Mouse (Mus musculus) stomach, embryonic 15.5 days (tissue): ENCODE measurements around the gene Aco2. TPM values are rescaled to one million over a fixed set of nuclear protein-coding genes. Genes with fewer than 3 reads are reported as not detected.

Experiments used
- ATAC-seq: fragments of 200-750 bp; cut with Nextera tagmentation; 2 replicates; pipeline ENCODE4 v1.8.0; 2017; ENCODE audit warnings: low read depth, moderate number of reproducible peaks, moderate TSS enrichment; ENCODE audit not compliant: insufficient read depth, low FRiP score
- H3K27ac ChIP-seq: fragments of 300-500 bp; sonication (generic); 2 replicates; pipeline ENCODE4 v1.5.1; 2015; ENCODE audit warnings: mild to moderate bottlenecking, inconsistent platforms
- H3K27me3 ChIP-seq: fragments of 300-500 bp; sonication (generic); replicated peaks from 2 replicates; pipeline ENCODE4 v1.6.1; 2015; ENCODE audit warnings: inconsistent platforms
- H3K36me3 ChIP-seq: fragments of 300-500 bp; sonication (generic); 2 replicates; pipeline ENCODE4 v1.6.1; 2015; ENCODE audit warnings: inconsistent platforms
- H3K4me1 ChIP-seq: fragments of 300-500 bp; sonication (generic); 2 replicates; pipeline ENCODE4 v1.6.1; 2015; ENCODE audit warnings: inconsistent platforms
- H3K4me2 ChIP-seq: fragments of 300-500 bp; sonication (generic); 2 replicates; pipeline ENCODE4 v1.6.1; 2015; ENCODE audit warnings: mild to moderate bottlenecking, inconsistent platforms
- H3K4me3 ChIP-seq: fragments of 300-500 bp; sonication (generic); replicated peaks from 2 replicates; pipeline ENCODE4 v1.5.1; 2015; ENCODE audit warnings: inconsistent platforms
- H3K9ac ChIP-seq: fragments of 300-500 bp; sonication (generic); 2 replicates; pipeline ENCODE4 v1.6.1; 2015; ENCODE audit warnings: inconsistent platforms
- H3K9me3 ChIP-seq: fragments of 300-500 bp; sonication (generic); 2 replicates; pipeline ENCODE4 v1.6.1; 2016; ENCODE audit warnings: inconsistent platforms
- WGBS: fragments of 180-500 bp; shearing (Covaris S2); methylation state at CpG from one replicate; pipeline ENCODE4 v1.1.7; 2015; 5-methylcytosine and 5-hydroxymethylcytosine counted together
- polyA plus RNA-seq: library from polyadenylated mRNA; unstranded; fragments of >200 nt; fragmentation: Nextera tagmentation; extraction: Ambion mirVana; gene quantifications from 2 replicates; pipeline ENCODE4 v1.2.1, GENCODE M21; 2015

Gene Aco2
- polyA plus RNA-seq, 1 experiment from 2014 or later, result 153 TPM

DNA sequence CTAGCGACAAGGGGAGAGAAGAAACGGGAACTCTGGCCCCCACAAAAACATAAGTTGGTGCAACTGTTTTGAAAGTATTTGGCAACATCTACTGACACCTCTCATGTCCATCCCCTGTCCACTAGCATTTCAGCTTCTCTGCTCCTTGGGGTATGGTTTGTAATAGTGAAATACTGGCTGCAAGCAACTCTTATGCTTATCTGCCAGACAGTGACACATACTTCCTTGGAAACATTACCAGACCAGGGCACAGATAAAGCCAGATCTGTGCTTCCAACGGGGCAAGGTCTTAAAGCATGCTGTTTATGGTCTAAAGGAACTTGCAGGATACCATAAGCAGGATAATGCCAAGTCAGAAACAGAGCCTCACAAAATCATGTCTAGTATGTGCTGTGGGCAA lies 86.8 kb downstream of the Aco2 start:
- Histone ChIP-seq H3K4me3 (no peak overlapping the region), H3K36me3 (peaks cover 7% of the 10 kb centered on the region; the same call in 1 of the 2 replicates), H3K9me3 (no peaks in the 10 kb centered on the region), H3K27me3 (no peaks in the 10 kb centered on the region), H3K27ac (no peak overlapping the region), H3K4me2 (no peak overlapping the region), H3K9ac (no peak overlapping the region), H3K4me1 (peaks cover 5% of the 10 kb centered on the region)
- 85% methylated on average over 3 of the region's 3 CpGs for WGBS
- ATAC-seq, result no peak

DNA sequence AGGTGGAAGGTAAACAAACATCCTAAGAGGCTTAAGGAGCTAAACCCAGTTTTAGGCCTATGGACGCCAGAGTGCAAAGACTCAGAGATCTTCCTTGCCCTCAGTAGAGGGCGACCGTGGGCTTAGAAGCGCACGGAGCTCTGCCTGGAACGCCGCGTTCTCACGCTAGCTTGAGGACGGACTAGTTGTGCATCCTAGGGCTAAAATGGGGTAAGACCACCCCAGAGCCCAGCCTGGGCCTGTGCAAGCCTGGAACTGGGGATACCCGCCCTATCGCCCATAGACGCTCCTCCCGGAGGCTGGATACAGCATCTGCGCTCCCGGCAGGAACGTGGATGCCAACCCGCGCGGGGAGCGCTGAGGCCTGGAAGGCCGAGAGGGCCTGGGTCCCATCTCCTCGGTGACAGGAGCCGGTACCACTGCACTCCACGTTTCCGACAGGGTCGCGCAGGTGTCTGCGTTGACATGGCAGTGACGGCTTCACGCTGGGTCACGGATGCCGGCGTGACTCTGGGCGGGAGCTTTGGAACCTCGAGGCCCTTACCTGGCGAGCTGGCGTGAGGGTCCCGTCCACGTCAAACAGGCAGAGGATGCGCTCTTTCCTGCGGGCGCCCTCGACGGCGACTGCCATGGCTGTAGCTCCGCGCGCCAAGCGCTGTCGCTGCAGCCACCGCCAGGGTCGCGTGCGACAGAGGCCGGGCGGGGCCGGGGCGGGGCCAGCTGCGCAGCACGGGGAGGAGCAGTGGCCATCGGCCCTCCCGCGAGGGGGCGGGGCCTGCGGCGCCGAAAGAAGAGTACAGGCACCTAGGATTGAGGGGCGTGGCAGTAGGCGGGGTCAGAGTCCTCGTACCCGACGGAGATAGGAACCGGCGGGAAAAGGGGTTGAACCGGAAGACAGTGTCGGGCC lies 88.3 kb downstream of the Aco2 start, which contains the start of gene Pmm1:
Gene Pmm1, minus strand, starts transcription at position 760 of the 907 bp plus-strand sequence.
- Histone ChIP-seq H3K9me3 (no peaks in the 10 kb centered on the region), H3K27me3 (no peaks in the 10 kb centered on the region), H3K27ac (peak within 1 kb of the TSS; percentile 85), H3K4me3 (peak within 1 kb of the TSS; percentile 79), H3K4me1 (peaks cover 5% of the 10 kb centered on the region), H3K36me3 (peaks cover 3% of the 10 kb centered on the region; the same call in 1 of the 2 replicates), H3K9ac (peak within 1 kb of the TSS; percentile 68), H3K4me2 (peak within 1 kb of the TSS; percentile 100)
- peak; percentile 97 for ATAC-seq
- under 1% methylated on average over 77 of the region's 77 CpGs for WGBS

DNA sequence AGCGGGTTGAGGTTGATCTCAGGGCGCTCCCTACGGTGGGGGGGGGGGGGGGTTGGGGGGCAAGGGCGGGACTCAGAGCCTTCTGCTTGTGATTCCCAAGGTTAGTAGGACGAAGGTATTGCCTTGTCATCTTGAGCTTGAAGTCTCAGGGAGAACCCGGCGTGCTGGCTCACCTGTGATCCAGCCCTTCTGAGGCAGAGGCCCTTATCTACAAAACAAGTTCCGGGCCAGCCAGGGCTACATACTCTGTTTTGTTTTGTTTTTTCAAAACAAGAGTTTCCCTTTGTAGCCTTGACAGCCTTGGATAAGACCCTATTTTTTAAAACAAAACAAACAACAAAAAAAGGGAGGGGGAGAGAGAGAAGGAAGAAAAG lies 89.0 kb downstream of the Aco2 start:
- Histone ChIP-seq H3K9ac (no peak overlapping the region), H3K4me1 (peaks cover 5% of the 10 kb centered on the region), H3K36me3 (no peaks in the 10 kb centered on the region), H3K27ac (no peak overlapping the region), H3K4me2 (peak overlapping the region; percentile 100), H3K4me3 (peak overlapping the region; percentile 79), H3K27me3 (no peaks in the 10 kb centered on the region), H3K9me3 (no peaks in the 10 kb centered on the region)
- WGBS, result 2% methylated on average over 7 of the region's 8 CpGs
- peak; percentile 54 for ATAC-seq

DNA sequence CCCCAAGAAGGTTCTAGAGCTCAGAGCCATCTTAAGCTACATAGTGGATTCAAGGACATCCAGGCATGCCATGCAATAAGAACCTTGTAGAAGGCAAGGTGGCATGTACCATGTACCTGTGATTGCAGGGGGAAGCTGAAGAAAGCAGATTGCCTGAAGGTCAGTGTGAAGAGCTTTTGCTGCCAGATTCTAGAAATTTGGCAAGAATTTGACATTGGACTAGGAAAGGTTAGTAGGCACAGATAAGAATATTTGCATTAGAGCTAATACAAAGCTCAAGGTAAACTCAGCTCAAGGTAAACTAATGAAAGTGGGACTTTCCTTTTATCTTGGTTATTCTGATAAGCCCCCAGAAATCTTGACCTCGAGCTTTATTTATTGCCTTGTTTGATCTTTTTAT lies 92.2 kb downstream of the Aco2 start:
- Histone ChIP-seq H3K9ac (no peak overlapping the region), H3K27me3 (no peaks in the 10 kb centered on the region), H3K27ac (no peak overlapping the region), H3K4me1 (peaks cover 5% of the 10 kb centered on the region), H3K9me3 (no peaks in the 10 kb centered on the region), H3K36me3 (no peaks in the 10 kb centered on the region), H3K4me3 (no peak overlapping the region), H3K4me2 (no peak overlapping the region)
- WGBS, result 48% methylated on average over 1 of the region's 1 CpGs
- no peak for ATAC-seq

Other genes with a start within 250 kb of the Aco2 start
- 19.3 and 19.7 TPM in 2 replicates for gene L3mbtl2, start 208.4 kb upstream of the Aco2 start, polyA plus RNA-seq
- gene Chadl, start 175.0 kb upstream of the Aco2 start, polyA plus RNA-seq, result 3.7 and 4.1 TPM in 2 replicates
- gene Zc3h7b, start 127.3 kb upstream of the Aco2 start, polyA plus RNA-seq, result 23.8 and 24.1 TPM in 2 replicates
- gene Rangap1, start 126.8 kb upstream of the Aco2 start, polyA plus RNA-seq, result 97.8 and 106 TPM in 2 replicates
- gene Tef, start 69.9 kb upstream of the Aco2 start, polyA plus RNA-seq, result 24.1 and 24.6 TPM in 2 replicates
- 26.6 and 27.9 TPM in 2 replicates for gene Tob2, start 13.5 kb upstream of the Aco2 start, polyA plus RNA-seq
- gene Phf5a, start 398 bp upstream of the Aco2 start, polyA plus RNA-seq, result 128 and 134 TPM in 2 replicates
- 58.1 and 65.4 TPM in 2 replicates for gene Polr3h, start 53.9 kb downstream of the Aco2 start, polyA plus RNA-seq
- 15.7 and 16.7 TPM in 2 replicates for gene Csdc2, start 64.5 kb downstream of the Aco2 start, polyA plus RNA-seq
- 27.5 and 28.9 TPM in 2 replicates for gene Pmm1, start 88.6 kb downstream of the Aco2 start, polyA plus RNA-seq
- gene 1700029P11Rik, start 108.2 kb downstream of the Aco2 start, polyA plus RNA-seq, result not detected in 2 replicates
- gene Xrcc6, start 115.5 kb downstream of the Aco2 start, polyA plus RNA-seq, result 76.6 and 83.2 TPM in 2 replicates
- gene Desi1, start 161.6 kb downstream of the Aco2 start, polyA plus RNA-seq, result 23.0 and 23.4 TPM in 2 replicates
- gene Snu13, start 175.3 kb downstream of the Aco2 start, polyA plus RNA-seq, result 259 and 287 TPM in 2 replicates
- gene 4930407I10Rik, start 186.8 kb downstream of the Aco2 start, polyA plus RNA-seq, result not detected in 2 replicates
- not detected in 2 replicates for gene Mei1, start 197.7 kb downstream of the Aco2 start, polyA plus RNA-seq